8 mouse cellular contexts compared by ENCODE assay signal in genomic region chr17:31965623-31966022, GRCm38 (mm10).
DNase-seq lines count a peak whose midpoint lies in the region; ATAC-seq lines count a peak whose summit lies in the region.

No protein-coding gene starts in this region.

- DNase-seq in hindbrain, embryonic 14.5 days (ENCODE audit: low spot score): peak; percentile 47
- peak; percentile 36 to 50 for DNase-seq in heart, postnatal 14 days
- DNase-seq in cerebellum, postnatal 4 days (ENCODE audit: low spot score in 2 of 2): no peak
- DNase-seq in forebrain, embryonic 10.5 days (ENCODE audit: extremely low spot score, low spot score): no peak
- no peak for DNase-seq in ovary, postnatal 10 days (ENCODE audit: low spot score)

- no peak overlapping the region for H3K4me3 ChIP-seq in hindbrain, embryonic 14.5 days (replicated peaks; ENCODE audit: low read length)
- no peak overlapping the region for H3K4me3 ChIP-seq in hindbrain, embryonic 12.5 days
- no peak overlapping the region for H3K4me3 ChIP-seq in limb, embryonic 12.5 days (replicated peaks)
- H3K4me3 ChIP-seq in stomach, embryonic 16.5 days (replicated peaks; ENCODE audit: low read length): no peak overlapping the region
- no peak overlapping the region for H3K4me3 ChIP-seq in forebrain, embryonic 10.5 days

- ATAC-seq in hindbrain, embryonic 14.5 days (ENCODE audit: low FRiP score): no peak
- ATAC-seq in hindbrain, embryonic 12.5 days (ENCODE audit: low FRiP score): no peak
- no peak for ATAC-seq in limb, embryonic 12.5 days (ENCODE audit: insufficient number of reproducible peaks, insufficient read depth, low FRiP score, low TSS enrichment, low read depth)
- ATAC-seq in stomach, embryonic 16.5 days (ENCODE audit: insufficient read depth, low FRiP score): peak; percentile 72

- H3K9me3 ChIP-seq in hindbrain, embryonic 14.5 days (ENCODE audit: control insufficient read depth, low read length): no peaks in the 10 kb centered on the region
- H3K9me3 ChIP-seq in hindbrain, embryonic 12.5 days (replicated peaks): no peaks in the 10 kb centered on the region
- H3K9me3 ChIP-seq in limb, embryonic 12.5 days: no peaks in the 10 kb centered on the region
- no peaks in the 10 kb centered on the region for H3K9me3 ChIP-seq in stomach, embryonic 16.5 days (replicated peaks; ENCODE audit: control insufficient read depth, low read length)
- H3K9me3 ChIP-seq in forebrain, embryonic 10.5 days: no peaks in the 10 kb centered on the region

- intact Hi-C loops in heart, postnatal 14 days (cut with DNase I): no loop called here

- no peaks in the 10 kb centered on the region for H3K27me3 ChIP-seq in hindbrain, embryonic 14.5 days (ENCODE audit: control insufficient read depth, insufficient read depth, low read length)
- H3K27me3 ChIP-seq in hindbrain, embryonic 12.5 days: no peaks in the 10 kb centered on the region
- H3K27me3 ChIP-seq in limb, embryonic 12.5 days: no peaks in the 10 kb centered on the region
- H3K27me3 ChIP-seq in stomach, embryonic 16.5 days (ENCODE audit: control insufficient read depth, insufficient read depth, low read length): no peaks in the 10 kb centered on the region
- H3K27me3 ChIP-seq in forebrain, embryonic 10.5 days (ENCODE audit: poor library complexity, severe bottlenecking): no peaks in the 10 kb centered on the region

- no peak overlapping the region for H3K4me2 ChIP-seq in hindbrain, embryonic 14.5 days (replicated peaks)
- H3K4me2 ChIP-seq in hindbrain, embryonic 12.5 days (replicated peaks): no peak overlapping the region
- H3K4me2 ChIP-seq in limb, embryonic 12.5 days: no peak overlapping the region
- H3K4me2 ChIP-seq in stomach, embryonic 16.5 days (ENCODE audit: low read depth, low read length): no peak overlapping the region

- WGBS in hindbrain, embryonic 14.5 days: 36% methylated on average over 2 of the region's 2 CpGs
- WGBS in hindbrain, embryonic 12.5 days: 28% methylated on average over 2 of the region's 2 CpGs
- 28% methylated on average over 2 of the region's 2 CpGs for WGBS in limb, embryonic 12.5 days
- WGBS in stomach, embryonic 16.5 days: 29% methylated on average over 2 of the region's 2 CpGs
- WGBS in forebrain, embryonic 10.5 days: 41% methylated on average over 2 of the region's 2 CpGs

- H3K36me3 ChIP-seq in hindbrain, embryonic 14.5 days (replicated peaks; ENCODE audit: control insufficient read depth, insufficient read depth): no peaks in the 10 kb centered on the region
- no peaks in the 10 kb centered on the region for H3K36me3 ChIP-seq in hindbrain, embryonic 12.5 days
- H3K36me3 ChIP-seq in limb, embryonic 12.5 days: no peaks in the 10 kb centered on the region
- no peaks in the 10 kb centered on the region for H3K36me3 ChIP-seq in stomach, embryonic 16.5 days (ENCODE audit: control insufficient read depth, insufficient read depth, low read length)
- H3K36me3 ChIP-seq in forebrain, embryonic 10.5 days (replicated peaks): no peaks in the 10 kb centered on the region

- H3K27ac ChIP-seq in hindbrain, embryonic 14.5 days: no peak overlapping the region
- H3K27ac ChIP-seq in hindbrain, embryonic 12.5 days: no peak overlapping the region
- H3K27ac ChIP-seq in limb, embryonic 12.5 days: peak overlapping the region; percentile 68; the same call in 1 of the 2 replicates
- peak overlapping the region; percentile 56 for H3K27ac ChIP-seq in stomach, embryonic 16.5 days (ENCODE audit: low read length)
- H3K27ac ChIP-seq in forebrain, embryonic 10.5 days: no peak overlapping the region

- H3K9ac ChIP-seq in hindbrain, embryonic 14.5 days: no peak overlapping the region
- no peak overlapping the region for H3K9ac ChIP-seq in hindbrain, embryonic 12.5 days
- H3K9ac ChIP-seq in limb, embryonic 12.5 days (replicated peaks): no peak overlapping the region
- H3K9ac ChIP-seq in stomach, embryonic 16.5 days (ENCODE audit: low read length): no peak overlapping the region

- no peaks in the 10 kb centered on the region for H3K4me1 ChIP-seq in hindbrain, embryonic 14.5 days (replicated peaks; ENCODE audit: control insufficient read depth, insufficient read depth, low read length)
- no peaks in the 10 kb centered on the region for H3K4me1 ChIP-seq in hindbrain, embryonic 12.5 days
- peaks cover 15% of the 10 kb centered on the region for H3K4me1 ChIP-seq in limb, embryonic 12.5 days (replicated peaks)
- H3K4me1 ChIP-seq in stomach, embryonic 16.5 days (ENCODE audit: control insufficient read depth, insufficient read depth, low read length): peaks cover 10% of the 10 kb centered on the region; the same call in 1 of the 2 replicates
- peaks cover 11% of the 10 kb centered on the region; the same call in 1 of the 2 replicates for H3K4me1 ChIP-seq in forebrain, embryonic 10.5 days

Comparison
In these comparisons a context has a peak if more than half of its experiments do, and no peak if none do; other contexts are left out.
1. DNase-seq: peak in hindbrain, embryonic 14.5 days (single experiment) and heart, postnatal 14 days (2 of 2); none in cerebellum, postnatal 4 days (0 of 2), forebrain, embryonic 10.5 days (single experiment) and ovary, postnatal 10 days (single experiment).
2. H3K27ac ChIP-seq: peak in limb, embryonic 12.5 days (single experiment) and stomach, embryonic 16.5 days (single experiment); none in hindbrain, embryonic 14.5 days (single experiment), hindbrain, embryonic 12.5 days (single experiment) and forebrain, embryonic 10.5 days (single experiment).